Mouse (Mus musculus) bone marrow, adult 2 months (tissue): ENCODE results near the gene Myrip.

ENCODE experiments used
- CTCF ChIP-seq: fragments of 200-500 bp; IDR thresholded peaks from 2 replicates; pipeline ENCODE4 v1.5.1; 2011; ENCODE audit warnings: low read length, control low read depth; ENCODE audit not compliant: control insufficient read depth, insufficient read depth
- POLR2A ChIP-seq: fragments of 200-500 bp; IDR thresholded peaks from 2 replicates; pipeline ENCODE4 v1.6.1; 2011; ENCODE audit warnings: low read depth, mild to moderate bottlenecking, control low read depth, low read length, borderline replicate concordance; ENCODE audit not compliant: control insufficient read depth

- TF ChIP-seq POLR2A (no peak), CTCF (no peak)
Observed at GRCm38 (mm10) chr9:120351474-120351873, 50.2 kb downstream of the Myrip start.
